Mouse (Mus musculus) midbrain, embryonic 15.5 days (tissue): ENCODE results near the gene Abca7. TPM values are rescaled to one million over a fixed set of nuclear protein-coding genes. Genes with fewer than 3 reads are reported as not detected.
"Not testable (repeated sequence)": the region's sequence is repeated elsewhere in the genome, so short reads cannot be mapped to it uniquely, and the experiment has no call there.

Experiments
- ATAC-seq: fragments of 200-750 bp; cut with Nextera tagmentation; replicated peaks from 2 replicates; pipeline ENCODE4 v1.8.0; 2017; ENCODE audit warnings: moderate TSS enrichment
- H3K27ac ChIP-seq: fragments of 300-500 bp; sonication (generic); 2 replicates; pipeline ENCODE4 v1.5.1; 2015; ENCODE audit warnings: mild to moderate bottlenecking, inconsistent platforms
- H3K27me3 ChIP-seq: fragments of 300-500 bp; sonication (generic); replicated peaks from 2 replicates; pipeline ENCODE4 v1.6.1; 2015; ENCODE audit warnings: inconsistent platforms
- H3K36me3 ChIP-seq: fragments of 300-500 bp; sonication (generic); replicated peaks from 2 replicates; pipeline ENCODE4 v1.6.1; 2015; ENCODE audit warnings: inconsistent platforms
- H3K4me1 ChIP-seq: fragments of 300-500 bp; sonication (generic); 2 replicates; pipeline ENCODE4 v1.6.1; 2015; ENCODE audit warnings: inconsistent platforms
- H3K4me2 ChIP-seq: fragments of 300-500 bp; sonication (generic); 2 replicates; pipeline ENCODE4 v1.6.1; 2015; ENCODE audit warnings: inconsistent platforms, mild to moderate bottlenecking, moderate library complexity
- H3K4me3 ChIP-seq: fragments of 300-500 bp; sonication (generic); 2 replicates; pipeline ENCODE4 v1.5.1; 2015; ENCODE audit warnings: mild to moderate bottlenecking, inconsistent platforms
- H3K9ac ChIP-seq: fragments of 300-500 bp; sonication (generic); 2 replicates; pipeline ENCODE4 v1.6.1; 2015; ENCODE audit warnings: mild to moderate bottlenecking, inconsistent platforms
- H3K9me3 ChIP-seq: fragments of 300-500 bp; sonication (generic); 2 replicates; pipeline ENCODE4 v1.6.1; 2016; ENCODE audit warnings: inconsistent platforms
- WGBS: fragments of 180-500 bp; shearing (Covaris S2); methylation state at CpG from one replicate; pipeline ENCODE4 v1.1.7; 2015; ENCODE audit warnings: mixed read lengths; 5-methylcytosine and 5-hydroxymethylcytosine counted together
- polyA plus RNA-seq: library from polyadenylated mRNA; unstranded; fragments of >200 nt; fragmentation: Nextera tagmentation; extraction: Ambion mirVana; gene quantifications from 2 replicates; pipeline ENCODE4 v1.2.1, GENCODE M21; 2015

Gene Abca7
- polyA plus RNA-seq, 1 experiment from 2014 or later: 4.8 TPM

DNA sequence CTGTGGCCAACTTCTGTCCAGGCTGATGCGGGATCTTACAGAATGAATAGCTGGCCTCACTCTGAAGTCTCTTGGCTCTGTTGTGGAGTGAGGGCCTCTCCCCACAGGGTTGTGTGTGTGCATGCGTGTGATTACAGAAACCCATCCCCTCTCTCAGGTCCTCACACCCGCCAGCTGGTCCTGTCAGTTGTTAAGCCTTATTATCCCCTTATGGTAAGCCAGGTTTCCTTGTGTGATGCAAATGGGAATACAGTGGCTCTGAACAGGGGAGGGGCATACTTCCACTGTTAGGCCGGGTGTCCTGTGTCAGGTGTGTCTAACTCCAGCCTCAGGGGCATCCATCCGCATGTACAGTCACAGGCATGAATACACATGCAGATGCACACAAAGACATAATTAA is 49.5 kb downstream of the Abca7 start:
- H3K27me3 ChIP-seq: no peaks in the 10 kb centered on the region
- H3K27ac ChIP-seq: no peak overlapping the region
- no peaks in the 10 kb centered on the region for H3K36me3 ChIP-seq
- H3K9me3 ChIP-seq: no peaks in the 10 kb centered on the region
- 0 out of 2 replicates have a peak, but pooled peaks cover 6% of the 10 kb centered on the region for H3K4me1 ChIP-seq
- WGBS: 63% methylated on average over 5 of the region's 5 CpGs
- H3K9ac ChIP-seq: no peak overlapping the region
- no peak for ATAC-seq
- H3K4me2 ChIP-seq: no peak overlapping the region
- H3K4me3 ChIP-seq: no peak overlapping the region

- H3K27ac ChIP-seq: no peak within 1 kb of the TSS
- no peaks in the 10 kb centered on the region for H3K36me3 ChIP-seq
- 42% methylated on average over 9 of the region's 9 CpGs for WGBS
- no peak within 1 kb of the TSS for H3K9ac ChIP-seq
- no peaks in the 10 kb centered on the region for H3K9me3 ChIP-seq
- H3K4me1 ChIP-seq: 0 out of 2 replicates have a peak, but pooled peaks cover 6% of the 10 kb centered on the region
- no peak within 1 kb of the TSS for H3K4me3 ChIP-seq
- no peak for ATAC-seq
- H3K27me3 ChIP-seq: no peaks in the 10 kb centered on the region
- H3K4me2 ChIP-seq: no peak within 1 kb of the TSS
Measured at GRCm38 (mm10) chr10:80047041-80047565, 50.8 kb downstream of the Abca7 start, which contains the start of gene Gpx4. Gene Gpx4 (plus strand): TSS chr10:80047166.

DNA sequence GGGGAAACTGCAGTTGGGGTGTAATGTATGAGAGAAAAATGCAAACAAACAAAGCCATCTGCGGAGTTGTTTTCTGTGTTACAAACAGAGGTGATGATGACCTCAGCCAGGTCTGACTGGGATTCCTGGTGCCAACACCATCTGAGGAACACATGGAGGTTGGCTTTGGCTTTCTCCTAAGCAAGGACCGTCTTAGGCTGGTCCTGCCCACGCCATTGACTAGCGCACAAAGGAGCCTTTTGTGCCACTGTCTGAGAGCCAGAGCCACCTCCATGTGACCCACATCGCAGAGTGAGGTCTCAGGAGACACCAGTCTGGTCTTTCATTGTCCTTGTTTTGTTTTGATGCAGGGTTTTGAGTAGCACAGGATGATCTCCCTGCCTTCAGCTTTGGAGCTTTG is 52.1 kb downstream of the Abca7 start:
- H3K27me3 ChIP-seq: no peaks in the 10 kb centered on the region
- 12% methylated on average over 5 of the region's 5 CpGs for WGBS
- H3K4me3 ChIP-seq: no peak overlapping the region
- no peak overlapping the region for H3K9ac ChIP-seq
- H3K4me1 ChIP-seq: 0 out of 2 replicates have a peak, but pooled peaks cover 10% of the 10 kb centered on the region
- no peak overlapping the region for H3K4me2 ChIP-seq
- no peak overlapping the region for H3K27ac ChIP-seq
- ATAC-seq: no peak
- H3K9me3 ChIP-seq: no peaks in the 10 kb centered on the region
- no peaks in the 10 kb centered on the region for H3K36me3 ChIP-seq

- no peaks in the 10 kb centered on the region for H3K27me3 ChIP-seq
- no peaks in the 10 kb centered on the region for H3K9me3 ChIP-seq
- 0 out of 2 replicates have a peak, but pooled peaks cover 10% of the 10 kb centered on the region for H3K4me1 ChIP-seq
- H3K4me2 ChIP-seq: no peak overlapping the region
- no peak overlapping the region for H3K27ac ChIP-seq
- H3K9ac ChIP-seq: no peak overlapping the region
- no peak for ATAC-seq
- WGBS: 60% methylated on average over 3 of the region's 3 CpGs
- no peak overlapping the region for H3K4me3 ChIP-seq
- no peaks in the 10 kb centered on the region for H3K36me3 ChIP-seq
Measured at GRCm38 (mm10) chr10:80048834-80049233, 52.5 kb downstream of the Abca7 start.

DNA sequence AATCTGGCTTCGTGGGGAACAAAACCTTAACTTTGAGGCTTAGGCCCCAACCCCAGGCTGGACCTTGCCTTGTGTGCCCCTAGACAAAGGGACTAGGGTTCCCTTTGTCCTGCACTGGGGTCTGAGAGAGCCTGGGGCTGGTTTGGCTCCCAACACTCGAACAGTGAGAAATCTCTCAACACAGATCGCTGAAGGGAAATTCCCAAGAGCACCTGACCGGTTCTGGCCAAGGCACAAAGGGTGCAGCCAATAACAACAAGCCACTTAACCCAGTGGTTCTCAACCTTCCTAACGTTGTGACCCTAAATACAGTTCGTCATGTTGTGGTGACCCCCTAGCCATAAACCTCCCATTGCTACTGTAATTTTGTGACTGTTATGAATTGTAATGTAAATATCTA is 54.0 kb downstream of the Abca7 start:
- no peak overlapping the region for H3K4me3 ChIP-seq
- 14% methylated on average over 6 of the region's 6 CpGs for WGBS
- no peak overlapping the region for H3K4me2 ChIP-seq
- ATAC-seq: no peak
- H3K9me3 ChIP-seq: no peaks in the 10 kb centered on the region
- H3K27ac ChIP-seq: 0 out of 2 replicates have a peak overlapping the region, but pooled peaks have one; percentile 20
- peaks cover 21% of the 10 kb centered on the region for H3K4me1 ChIP-seq
- H3K27me3 ChIP-seq: no peaks in the 10 kb centered on the region
- no peaks in the 10 kb centered on the region for H3K36me3 ChIP-seq
- H3K9ac ChIP-seq: no peak overlapping the region

DNA sequence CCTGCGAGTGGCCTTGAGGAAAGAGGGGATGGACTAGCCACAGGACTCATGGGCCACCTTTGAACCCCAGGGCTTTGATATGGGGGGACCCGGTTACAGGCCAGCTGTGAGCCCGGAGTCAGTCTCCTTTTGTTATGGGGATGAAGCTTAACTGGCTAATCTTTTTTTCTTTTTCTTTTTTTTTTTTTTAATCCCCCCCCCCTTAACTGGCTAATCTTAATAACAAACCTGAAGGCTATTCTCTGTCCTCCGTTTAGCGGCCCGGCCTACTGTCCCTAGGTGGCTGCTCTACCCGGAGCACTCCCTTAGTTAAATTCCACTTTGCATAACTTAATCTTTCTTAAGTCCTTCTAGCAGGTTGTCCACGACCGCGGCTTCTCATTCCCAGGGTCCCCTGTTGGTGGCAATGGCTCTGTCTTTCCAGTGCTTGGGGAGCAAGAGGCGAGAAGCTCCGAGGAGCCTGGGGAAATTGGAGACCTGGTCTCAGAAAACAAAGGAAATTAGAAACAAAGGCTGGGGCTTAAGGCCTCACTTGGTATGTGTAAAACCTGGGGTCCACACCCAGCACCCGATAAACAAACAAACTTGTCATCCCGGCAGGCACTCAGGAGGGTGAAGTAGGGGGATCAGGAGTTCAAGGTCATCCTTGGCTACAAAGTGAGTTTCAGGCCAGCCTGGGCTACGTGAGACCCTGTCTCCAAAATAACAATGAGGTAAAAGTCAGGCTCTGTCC is 54.8 kb downstream of the Abca7 start:
- WGBS: 10% methylated on average over 15 of the region's 15 CpGs
- no peak overlapping the region for H3K9ac ChIP-seq
- no peak for ATAC-seq
- peaks cover 28% of the 10 kb centered on the region for H3K4me1 ChIP-seq
- H3K4me3 ChIP-seq: no peak overlapping the region
- H3K9me3 ChIP-seq: no peaks in the 10 kb centered on the region
- H3K27ac ChIP-seq: peak overlapping the region; percentile 52
- 0 out of 2 replicates have a peak, but pooled peaks cover 3% of the 10 kb centered on the region for H3K36me3 ChIP-seq
- H3K4me2 ChIP-seq: no peak overlapping the region
- no peaks in the 10 kb centered on the region for H3K27me3 ChIP-seq

- WGBS: 18% methylated on average over 14 of the region's 14 CpGs
- ATAC-seq: no peak
- no peak overlapping the region for H3K9ac ChIP-seq
- H3K9me3 ChIP-seq: no peaks in the 10 kb centered on the region
- H3K4me3 ChIP-seq: no peak overlapping the region
- H3K4me2 ChIP-seq: no peak overlapping the region
- H3K4me1 ChIP-seq: peaks cover 28% of the 10 kb centered on the region
- peak overlapping the region; percentile 52; the same call in 1 of the 2 replicates for H3K27ac ChIP-seq
- peaks cover 8% of the 10 kb centered on the region; the same call in 1 of the 2 replicates for H3K36me3 ChIP-seq
- H3K27me3 ChIP-seq: no peaks in the 10 kb centered on the region
Measured at GRCm38 (mm10) chr10:80051618-80052373, 55.5 kb downstream of the Abca7 start.

DNA sequence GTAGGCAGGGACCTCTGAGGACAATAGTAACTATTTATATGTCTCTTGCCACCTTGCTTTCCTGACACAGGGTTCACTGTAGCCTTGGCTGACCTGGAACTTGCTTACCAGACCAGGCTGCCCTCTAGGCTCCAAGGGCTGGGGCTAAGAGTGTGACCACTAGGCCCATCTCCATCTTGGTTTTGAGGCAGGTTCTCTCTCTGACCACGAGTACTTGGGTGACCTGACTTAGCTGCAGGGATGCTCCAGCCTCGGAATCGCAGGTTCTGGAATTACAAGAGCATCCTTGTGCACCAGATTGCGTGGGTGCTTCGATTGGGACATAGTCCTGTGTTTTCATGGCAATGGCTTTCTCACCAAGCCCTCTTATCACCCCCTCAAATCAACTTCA is 56.1 kb downstream of the Abca7 start:
- ATAC-seq: no peak

GRCm38 (mm10) chr10:80053259-80053780 is 57.0 kb downstream of the Abca7 start:
- H3K4me3 ChIP-seq: peak overlapping the region; percentile 60
- H3K9me3 ChIP-seq: no peaks in the 10 kb centered on the region
- peaks cover 13% of the 10 kb centered on the region; the same call in 1 of the 2 replicates for H3K36me3 ChIP-seq
- peak overlapping the region; percentile 92 for H3K27ac ChIP-seq
- WGBS: under 1% methylated on average over 47 of the region's 47 CpGs
- peaks cover 25% of the 10 kb centered on the region for H3K4me1 ChIP-seq
- peak; percentile 97 for ATAC-seq
- H3K9ac ChIP-seq: peak overlapping the region; percentile 81
- H3K4me2 ChIP-seq: peak overlapping the region; percentile 77
- H3K27me3 ChIP-seq: no peaks in the 10 kb centered on the region

More for the DNA sequence above, 56.1 kb downstream of the Abca7 start:
- Histone ChIP-seq H3K9ac (no peak overlapping the region), H3K27ac (0 out of 2 replicates have a peak overlapping the region, but pooled peaks have one; percentile 11), H3K4me3 (no peak overlapping the region), H3K36me3 (peaks cover 13% of the 10 kb centered on the region; the same call in 1 of the 2 replicates), H3K4me1 (peaks cover 28% of the 10 kb centered on the region), H3K27me3 (no peaks in the 10 kb centered on the region), H3K9me3 (no peaks in the 10 kb centered on the region), H3K4me2 (no peak overlapping the region)
- WGBS: 83% methylated on average over 5 of the region's 5 CpGs

DNA sequence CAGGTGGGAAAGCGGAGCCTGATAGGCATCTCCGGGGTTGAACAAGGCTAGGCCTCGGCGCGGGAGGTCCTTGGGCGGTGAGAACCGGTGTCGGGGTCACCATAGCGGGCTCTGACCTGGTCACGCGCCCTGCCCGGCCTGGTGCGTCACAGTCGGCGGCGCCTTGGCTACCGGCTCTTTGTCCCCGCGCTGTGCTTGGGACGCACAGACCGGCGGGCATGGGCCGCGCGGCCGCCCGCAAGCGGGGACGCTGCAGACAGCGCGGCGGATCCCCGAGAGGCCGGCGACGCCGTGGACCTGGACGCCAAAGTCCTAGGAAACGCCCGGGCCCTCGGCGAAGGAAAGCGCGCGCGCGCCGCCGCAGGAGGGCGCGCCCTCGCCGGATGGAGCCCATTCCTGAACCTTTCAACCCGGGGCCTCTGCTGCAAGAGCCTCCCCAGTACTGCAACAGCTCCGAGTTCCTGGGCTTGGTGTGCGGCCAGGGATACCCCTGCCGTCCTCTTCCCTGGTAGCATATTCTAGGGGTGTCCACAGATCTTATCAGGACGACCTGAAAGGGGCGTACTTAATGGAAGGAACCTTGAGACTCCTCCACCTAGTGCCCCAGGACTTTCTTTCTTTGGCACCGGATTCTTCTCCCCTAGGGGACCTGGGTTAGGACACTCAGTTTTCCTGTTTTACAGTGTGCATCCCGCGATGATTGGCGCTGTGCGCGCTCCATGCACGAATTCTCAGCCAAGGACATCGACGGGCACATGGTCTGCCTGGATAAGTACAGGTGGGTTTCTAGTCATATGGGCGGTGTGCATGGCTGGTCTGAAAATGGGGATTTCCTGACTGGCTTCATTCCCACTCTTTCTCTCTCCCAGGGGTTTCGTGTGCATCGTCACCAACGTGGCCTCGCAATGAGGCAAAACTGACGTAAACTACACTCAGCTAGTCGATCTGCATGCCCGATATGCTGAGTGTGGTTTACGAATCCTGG is 57.8 kb downstream of the Abca7 start:
- H3K4me3 ChIP-seq: peak overlapping the region; percentile 60
- peak overlapping the region; percentile 77 for H3K4me2 ChIP-seq
- peaks cover 13% of the 10 kb centered on the region; the same call in 1 of the 2 replicates for H3K36me3 ChIP-seq
- H3K27me3 ChIP-seq: no peaks in the 10 kb centered on the region
- ATAC-seq: peak; percentile 53
- 1% methylated on average over 77 of the region's 77 CpGs for WGBS
- peak overlapping the region; percentile 81 for H3K9ac ChIP-seq
- peaks cover 21% of the 10 kb centered on the region for H3K4me1 ChIP-seq
- no peaks in the 10 kb centered on the region for H3K9me3 ChIP-seq
- H3K27ac ChIP-seq: peak overlapping the region; percentile 92

GRCm38 (mm10) chr10:80054911-80055310 is 58.6 kb downstream of the Abca7 start:
- not testable (repeated sequence) for H3K9me3 ChIP-seq, ATAC-seq
- H3K27ac ChIP-seq: peak overlapping the region; percentile 92

More at GRCm38 (mm10) chr10:80054911-80055310, 58.6 kb downstream of the Abca7 start:
- Histone ChIP-seq H3K9ac (peak overlapping the region; percentile 81), H3K4me3 (peak overlapping the region; percentile 60), H3K4me2 (peak overlapping the region; percentile 77), H3K4me1 (peaks cover 21% of the 10 kb centered on the region), H3K36me3 (peaks cover 13% of the 10 kb centered on the region; the same call in 1 of the 2 replicates)
- 21% methylated on average over 3 of the region's 3 CpGs for WGBS
- not testable (repeated sequence) for H3K27me3 ChIP-seq
